Mouse (Mus musculus) CD8-positive naive resting alpha-beta T cell, adult 2 months (primary cell): Measurements from ENCODE around the gene Xkr7.

Experiments used
- DNase-seq, 2 experiments: peaks; one replicate each; pipeline ENCODE4 v3.0.0; 2022; ENCODE audit warnings: low read depth in 2 of 2, low spot score in 2 of 2

Gene Xkr7

GRCm38 (mm10) chr2:153031126-153032082, at the start of gene Xkr7:
Gene Xkr7 (plus strand): TSS chr2:153031852.
- DNase-seq: no peak

GRCm38 (mm10) chr2:152985582-152985981, 46.1 kb upstream of the Xkr7 start:
- DNase-seq: no peak

- no peak for DNase-seq
Observed at GRCm38 (mm10) chr2:152991529-152991928, 40.1 kb upstream of the Xkr7 start.

- no peak for DNase-seq
Observed at GRCm38 (mm10) chr2:152997046-152997445, 34.6 kb upstream of the Xkr7 start.

- no peak for DNase-seq
Observed at GRCm38 (mm10) chr2:153002492-153003248, 29.0 kb upstream of the Xkr7 start.

GRCm38 (mm10) chr2:153003681-153004338, 27.8 kb upstream of the Xkr7 start:
- DNase-seq: no peak

GRCm38 (mm10) chr2:153005981-153006380, 25.7 kb upstream of the Xkr7 start:
- no peak for DNase-seq

GRCm38 (mm10) chr2:153009192-153009973, 22.3 kb upstream of the Xkr7 start:
- DNase-seq: no peak

GRCm38 (mm10) chr2:153013724-153014515, 17.7 kb upstream of the Xkr7 start:
- no peak for DNase-seq

- DNase-seq: peak; percentile 95 to 96
Observed at GRCm38 (mm10) chr2:153014758-153015593, 16.7 kb upstream of the Xkr7 start, which contains the start of gene Pdrg1. Gene Pdrg1 (minus strand): TSS chr2:153015427.

- no peak for DNase-seq
Observed at GRCm38 (mm10) chr2:153015804-153016203, 15.8 kb upstream of the Xkr7 start.

- DNase-seq: no peak
Observed at GRCm38 (mm10) chr2:153016786-153017185, 14.9 kb upstream of the Xkr7 start.

- no peak for DNase-seq
Observed at GRCm38 (mm10) chr2:153019355-153019754, 12.3 kb upstream of the Xkr7 start.

GRCm38 (mm10) chr2:153021163-153021562, 10.5 kb upstream of the Xkr7 start:
- no peak for DNase-seq

GRCm38 (mm10) chr2:153022855-153023254, 8.8 kb upstream of the Xkr7 start:
- DNase-seq: no peak

GRCm38 (mm10) chr2:153026052-153026451, 5.6 kb upstream of the Xkr7 start:
- DNase-seq: no peak

GRCm38 (mm10) chr2:153027501-153027900, 4.2 kb upstream of the Xkr7 start:
- DNase-seq: no peak

GRCm38 (mm10) chr2:153030422-153030821, 1.2 kb upstream of the Xkr7 start:
- no peak for DNase-seq
